Mouse (Mus musculus): Measurements from ENCODE around the gene Mms19.

GRCm38 (mm10) chr19:41989810-41990209 lies 8.9 kb upstream of the Mms19 start:
- TF ChIP-seq HCFC1 (IDR thresholded peaks at IDR 0.05; ENCODE audit: borderline replicate concordance, insufficient read depth, low read length) (no peak), ZNF384 (IDR thresholded peaks at IDR 0.05; ENCODE audit: low read depth, low read length) (no peak), MAFK (IDR thresholded peaks at IDR 0.05; ENCODE audit: insufficient read depth, low read depth, low read length) (no peak), ZC3H11A (IDR thresholded peaks at IDR 0.05; ENCODE audit: borderline replicate concordance, low read depth, low read length) (no peak)
